Mouse (Mus musculus) hindbrain, embryonic 15.5 days (tissue): ENCODE measurements at regions not wholly inside any gene's neighbourhood (a gene's known extent, or its start where the extent isn't known, plus 50 kb on each side); places are given as distances from the start of the nearest gene placed in this dataset.

Experiments used
- ATAC-seq: fragments of 200-750 bp; cut with Nextera tagmentation; 2 replicates; pipeline ENCODE4 v1.8.0; 2017; ENCODE audit warnings: low read depth, moderate number of reproducible peaks, moderate TSS enrichment; ENCODE audit not compliant: low FRiP score
- H3K27ac ChIP-seq: fragments of 300-500 bp; sonication (generic); replicated peaks from 2 replicates; pipeline ENCODE4 v1.5.1; 2015; ENCODE audit warnings: mild to moderate bottlenecking, inconsistent platforms
- H3K27me3 ChIP-seq: fragments of 300-500 bp; sonication (generic); 2 replicates; pipeline ENCODE4 v1.6.1; 2015; ENCODE audit warnings: control low read depth, inconsistent platforms
- H3K36me3 ChIP-seq: fragments of 300-500 bp; sonication (generic); 2 replicates; pipeline ENCODE4 v1.6.1; 2015; ENCODE audit warnings: control low read depth, inconsistent platforms
- H3K4me1 ChIP-seq: fragments of 300-500 bp; sonication (generic); replicated peaks from 2 replicates; pipeline ENCODE4 v1.6.1; 2015; ENCODE audit warnings: control low read depth, inconsistent platforms
- H3K4me2 ChIP-seq: fragments of 300-500 bp; sonication (generic); 2 replicates; pipeline ENCODE4 v1.6.1; 2015; ENCODE audit warnings: moderate library complexity, mild to moderate bottlenecking, inconsistent platforms
- H3K4me3 ChIP-seq: fragments of 300-500 bp; sonication (generic); 2 replicates; pipeline ENCODE4 v1.5.1; 2015; ENCODE audit warnings: mild to moderate bottlenecking, inconsistent platforms
- H3K9ac ChIP-seq: fragments of 300-500 bp; sonication (generic); 2 replicates; pipeline ENCODE4 v1.6.1; 2015; ENCODE audit warnings: inconsistent platforms
- H3K9me3 ChIP-seq: fragments of 300-500 bp; sonication (generic); 2 replicates; pipeline ENCODE4 v1.6.1; 2016; ENCODE audit warnings: control low read depth, inconsistent platforms
- WGBS: fragments of 180-500 bp; shearing (Covaris S2); methylation state at CpG from one replicate; pipeline ENCODE4 v1.1.7; 2015; 5-methylcytosine and 5-hydroxymethylcytosine counted together

- H3K4me2 ChIP-seq, result no peak overlapping the region
- no peak for ATAC-seq
- no peaks in the 10 kb centered on the region for H3K36me3 ChIP-seq
- no peak overlapping the region for H3K9ac ChIP-seq
- H3K9me3 ChIP-seq, result no peaks in the 10 kb centered on the region
- H3K27ac ChIP-seq, result no peak overlapping the region
- WGBS, result 92% methylated on average over 5 of the region's 5 CpGs
- H3K4me3 ChIP-seq, result no peak overlapping the region
- no peaks in the 10 kb centered on the region for H3K27me3 ChIP-seq
- no peaks in the 10 kb centered on the region for H3K4me1 ChIP-seq
Observed at GRCm38 (mm10) chr16:58343921-58344320, 64.3 kb upstream of the Dcbld2 start.

DNA sequence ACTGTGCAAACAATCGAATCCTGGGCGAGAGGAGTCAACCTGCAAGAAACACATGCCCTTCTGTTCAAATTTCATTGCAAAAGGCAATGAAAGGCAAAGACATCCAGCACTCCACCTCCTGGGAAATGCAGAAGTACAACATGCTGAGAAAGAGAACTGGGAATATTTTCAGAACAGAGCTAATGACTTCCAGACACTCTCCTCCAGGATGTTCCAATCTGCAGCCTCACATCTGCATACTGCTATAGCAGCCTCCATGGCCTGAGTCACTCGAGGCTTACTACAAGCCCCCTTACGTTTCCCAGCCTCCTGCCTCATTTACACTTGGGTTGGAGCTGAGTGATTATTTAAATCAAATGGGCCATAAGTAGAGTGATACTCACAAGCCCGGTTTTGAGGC lies 58.9 kb upstream of the Dcbld2 start:
- Histone ChIP-seq H3K4me1 (no peaks in the 10 kb centered on the region; the same call in 1 of the 2 replicates), H3K36me3 (no peaks in the 10 kb centered on the region), H3K4me3 (no peak overlapping the region), H3K4me2 (no peak overlapping the region), H3K9me3 (no peaks in the 10 kb centered on the region), H3K27ac (no peak overlapping the region), H3K27me3 (no peaks in the 10 kb centered on the region), H3K9ac (no peak overlapping the region)
- 35% methylated on average over 5 of the region's 5 CpGs for WGBS
- no peak for ATAC-seq

- no peaks in the 10 kb centered on the region for H3K27me3 ChIP-seq
- H3K9me3 ChIP-seq, result no peaks in the 10 kb centered on the region
- no peak for ATAC-seq
- no peak overlapping the region for H3K27ac ChIP-seq
- no peaks in the 10 kb centered on the region for H3K36me3 ChIP-seq
- no peaks in the 10 kb centered on the region; the same call in 1 of the 2 replicates for H3K4me1 ChIP-seq
- H3K9ac ChIP-seq, result no peak overlapping the region
- 53% methylated on average over 2 of the region's 2 CpGs for WGBS
- H3K4me3 ChIP-seq, result no peak overlapping the region
- H3K4me2 ChIP-seq, result no peak overlapping the region
Observed at GRCm38 (mm10) chr16:58349802-58350201, 58.4 kb upstream of the Dcbld2 start.

DNA sequence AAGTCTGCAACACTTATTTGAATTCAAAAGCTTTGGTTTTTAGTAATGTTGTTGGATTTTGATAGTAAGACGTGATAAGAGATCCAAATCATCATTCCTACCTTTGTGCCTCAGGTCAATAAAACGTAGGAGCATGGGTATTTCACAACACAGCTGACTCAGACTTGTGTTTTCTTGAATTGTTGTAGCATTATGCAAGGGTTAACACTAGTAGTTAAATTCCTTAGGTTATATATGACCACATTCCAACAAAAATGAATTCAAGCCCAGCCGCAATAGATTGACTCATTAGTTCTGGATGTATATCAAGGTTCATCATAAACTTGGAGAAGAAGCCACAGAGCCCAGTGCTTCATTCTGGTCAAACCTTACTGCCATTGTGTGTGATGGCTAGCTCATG lies 56.1 kb upstream of the Dcbld2 start:
- 93% methylated on average over 3 of the region's 3 CpGs for WGBS
- ATAC-seq, result no peak
- no peak overlapping the region for H3K27ac ChIP-seq
- no peaks in the 10 kb centered on the region for H3K9me3 ChIP-seq
- no peak overlapping the region for H3K9ac ChIP-seq
- H3K27me3 ChIP-seq, result no peaks in the 10 kb centered on the region
- no peak overlapping the region for H3K4me3 ChIP-seq
- H3K36me3 ChIP-seq, result no peaks in the 10 kb centered on the region
- no peak overlapping the region for H3K4me2 ChIP-seq
- no peaks in the 10 kb centered on the region; the same call in 1 of the 2 replicates for H3K4me1 ChIP-seq

DNA sequence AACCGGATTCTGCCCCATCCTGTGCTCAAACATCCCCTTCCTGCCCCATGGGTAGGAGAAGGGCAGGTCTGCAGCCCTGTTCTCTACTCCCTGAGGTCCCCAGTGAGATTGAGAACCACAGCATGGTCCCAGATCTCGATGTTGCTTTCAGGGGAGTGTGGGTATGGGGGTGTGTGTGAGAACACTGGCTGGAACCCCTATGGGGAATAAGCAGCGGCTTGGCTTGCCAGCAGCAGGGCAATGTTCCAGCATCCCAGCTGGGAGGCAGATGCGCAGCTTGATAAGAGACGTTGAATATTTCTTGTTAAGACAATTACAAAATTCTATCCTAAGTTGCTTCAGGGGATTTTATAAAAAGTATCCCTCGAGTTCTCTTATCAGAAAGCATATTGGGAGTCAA lies 53.7 kb upstream of the Dcbld2 start:
- no peaks in the 10 kb centered on the region; the same call in 1 of the 2 replicates for H3K4me1 ChIP-seq
- H3K4me2 ChIP-seq, result no peak overlapping the region
- H3K36me3 ChIP-seq, result no peaks in the 10 kb centered on the region
- no peak overlapping the region for H3K4me3 ChIP-seq
- H3K27ac ChIP-seq, result no peak overlapping the region
- H3K9me3 ChIP-seq, result no peaks in the 10 kb centered on the region
- no peaks in the 10 kb centered on the region for H3K27me3 ChIP-seq
- WGBS, result 45% methylated on average over 6 of the region's 6 CpGs
- no peak for ATAC-seq
- no peak overlapping the region for H3K9ac ChIP-seq
